Mouse (Mus musculus) embryonic facial prominence, embryonic 11.5 days (tissue): ENCODE results near the gene Ddr1. TPM values are rescaled to one million over a fixed set of nuclear protein-coding genes. Genes with fewer than 3 reads are reported as not detected.
A peak's percentile ranks its signal among the peaks of the same experiment; 100 is the strongest.

Experiments used
- ATAC-seq: fragments of 200-750 bp; cut with Nextera tagmentation; replicated peaks from 2 replicates; pipeline ENCODE4 v1.8.0; 2017; ENCODE audit warnings: low read depth; ENCODE audit not compliant: insufficient number of reproducible peaks, low FRiP score, low TSS enrichment
- DNase-seq: peaks from one replicate; pipeline ENCODE4 v3.0.0-alpha.2; 2015; ENCODE audit warnings: low spot score
- H3K27ac ChIP-seq: fragments of 300-500 bp; sonication (generic); replicated peaks from 2 replicates; pipeline ENCODE4 v1.5.1; 2014; ENCODE audit warnings: mild to moderate bottlenecking, low read depth, low read length, control low read depth
- H3K27me3 ChIP-seq: fragments of 300-500 bp; sonication (generic); 2 replicates; pipeline ENCODE4 v1.6.1; 2014; ENCODE audit warnings: mild to moderate bottlenecking, low read length, moderate library complexity, mixed read lengths; ENCODE audit not compliant: control insufficient read depth, insufficient read depth
- H3K36me3 ChIP-seq: fragments of 300-500 bp; sonication (generic); replicated peaks from 2 replicates; pipeline ENCODE4 v1.6.1; 2014; ENCODE audit warnings: low read depth, mild to moderate bottlenecking, low read length, moderate library complexity, mixed read lengths; ENCODE audit not compliant: control insufficient read depth, insufficient read depth
- H3K4me1 ChIP-seq: fragments of 300-500 bp; sonication (generic); 2 replicates; pipeline ENCODE4 v1.6.1; 2014; ENCODE audit warnings: low read length, mixed read lengths; ENCODE audit not compliant: control insufficient read depth, insufficient read depth
- H3K4me2 ChIP-seq: fragments of 300-500 bp; sonication (generic); 2 replicates; pipeline ENCODE4 v1.6.1; 2014; ENCODE audit warnings: low read depth, mild to moderate bottlenecking, control low read depth, low read length, moderate library complexity
- H3K4me3 ChIP-seq: fragments of 300-500 bp; sonication (generic); 2 replicates; pipeline ENCODE4 v1.5.1; 2014; ENCODE audit warnings: low read depth, low read length, control low read depth
- H3K9ac ChIP-seq: fragments of 300-500 bp; sonication (generic); replicated peaks from 2 replicates; pipeline ENCODE4 v1.6.1; 2014; ENCODE audit warnings: mild to moderate bottlenecking, control low read depth, low read length
- H3K9me3 ChIP-seq: fragments of 300-500 bp; sonication (generic); replicated peaks from 2 replicates; pipeline ENCODE4 v1.6.1; 2016; ENCODE audit warnings: mild to moderate bottlenecking, low read length, inconsistent platforms, mixed read lengths; ENCODE audit not compliant: control insufficient read depth
- WGBS: fragments of 180-500 bp; shearing (Covaris S2); extraction: QIAGEN DNeasy Blood & Tissue Kit; methylation state at CpG from one replicate; pipeline ENCODE4 v1.1.7; 2014; 5-methylcytosine and 5-hydroxymethylcytosine counted together
- polyA plus RNA-seq: library from polyadenylated mRNA; unstranded; fragments of >200 nt; fragmentation: Nextera tagmentation; extraction: Ambion mirVana; gene quantifications from 2 replicates; pipeline ENCODE4 v1.2.1, GENCODE M21; 2014

The Ddr1 gene
- polyA plus RNA-seq, 1 experiment from 2014 or later: 20.4 TPM

GRCm38 (mm10) chr17:35728821-35729220 lies 24.4 kb upstream of the Ddr1 start:
- 77% methylated on average over 4 of the region's 4 CpGs for WGBS
- peaks cover 2% of the 10 kb centered on the region; the same call in 1 of the 2 replicates for H3K27me3 ChIP-seq
- no peak for ATAC-seq
- H3K4me3 ChIP-seq: no peak overlapping the region
- no peak overlapping the region for H3K4me2 ChIP-seq
- no peak overlapping the region for H3K27ac ChIP-seq
- DNase-seq: no peak
- no peaks in the 10 kb centered on the region for H3K36me3 ChIP-seq
- H3K4me1 ChIP-seq: no peaks in the 10 kb centered on the region
- H3K9me3 ChIP-seq: no peaks in the 10 kb centered on the region
- H3K9ac ChIP-seq: no peak overlapping the region

GRCm38 (mm10) chr17:35727471-35728205 lies 23.2 kb upstream of the Ddr1 start:
- H3K36me3 ChIP-seq: no peaks in the 10 kb centered on the region
- H3K4me1 ChIP-seq: no peaks in the 10 kb centered on the region
- H3K9ac ChIP-seq: no peak overlapping the region
- no peak overlapping the region for H3K27ac ChIP-seq
- no peaks in the 10 kb centered on the region for H3K9me3 ChIP-seq
- peaks cover 2% of the 10 kb centered on the region; the same call in 1 of the 2 replicates for H3K27me3 ChIP-seq
- ATAC-seq: no peak
- 32% methylated on average over 10 of the region's 10 CpGs for WGBS
- DNase-seq: no peak
- no peak overlapping the region for H3K4me2 ChIP-seq
- H3K4me3 ChIP-seq: no peak overlapping the region

GRCm38 (mm10) chr17:35727028-35727427 lies 22.6 kb upstream of the Ddr1 start:
- Histone ChIP-seq H3K36me3 (no peaks in the 10 kb centered on the region), H3K4me3 (no peak overlapping the region), H3K4me1 (no peaks in the 10 kb centered on the region), H3K27ac (no peak overlapping the region), H3K4me2 (no peak overlapping the region), H3K9me3 (no peaks in the 10 kb centered on the region), H3K9ac (no peak overlapping the region), H3K27me3 (peaks cover 2% of the 10 kb centered on the region; the same call in 1 of the 2 replicates)
- ATAC-seq (no peak), DNase-seq (no peak)
- WGBS: 50% methylated on average over 7 of the region's 7 CpGs

GRCm38 (mm10) chr17:35725286-35726232 lies 21.1 kb upstream of the Ddr1 start:
- no peak overlapping the region for H3K9ac ChIP-seq
- H3K4me3 ChIP-seq: no peak overlapping the region
- ATAC-seq (peak; percentile 54), DNase-seq (peak; percentile 91)
- H3K27ac ChIP-seq: no peak overlapping the region
- 0 out of 2 replicates have a peak, but pooled peaks cover under 1% of the 10 kb centered on the region for H3K4me1 ChIP-seq
- no peaks in the 10 kb centered on the region for H3K36me3 ChIP-seq
- H3K27me3 ChIP-seq: peaks cover 2% of the 10 kb centered on the region; the same call in 1 of the 2 replicates
- H3K4me2 ChIP-seq: no peak overlapping the region
- WGBS: 35% methylated on average over 21 of the region's 21 CpGs
- H3K9me3 ChIP-seq: no peaks in the 10 kb centered on the region

GRCm38 (mm10) chr17:35721676-35722075 lies 17.3 kb upstream of the Ddr1 start:
- Histone ChIP-seq H3K36me3 (no peaks in the 10 kb centered on the region), H3K27me3 (no peaks in the 10 kb centered on the region; the same call in 1 of the 2 replicates), H3K4me1 (peaks cover 4% of the 10 kb centered on the region; the same call in 1 of the 2 replicates), H3K4me3 (no peak overlapping the region), H3K9ac (no peak overlapping the region), H3K9me3 (no peaks in the 10 kb centered on the region), H3K27ac (no peak overlapping the region), H3K4me2 (no peak overlapping the region)
- WGBS: 56% methylated on average over 8 of the region's 8 CpGs
- DNase-seq (no peak), ATAC-seq (no peak)

GRCm38 (mm10) chr17:35720340-35720727 lies 15.9 kb upstream of the Ddr1 start:
- peaks cover 4% of the 10 kb centered on the region; the same call in 1 of the 2 replicates for H3K4me1 ChIP-seq
- 17% methylated on average over 11 of the region's 11 CpGs for WGBS
- peak overlapping the region; percentile 19; the same call in 1 of the 2 replicates for H3K9ac ChIP-seq
- DNase-seq: no peak
- no peak for ATAC-seq
- H3K27me3 ChIP-seq: no peaks in the 10 kb centered on the region; the same call in 1 of the 2 replicates
- H3K4me2 ChIP-seq: no peak overlapping the region
- H3K4me3 ChIP-seq: no peak overlapping the region
- no peak overlapping the region for H3K27ac ChIP-seq
- no peaks in the 10 kb centered on the region for H3K36me3 ChIP-seq
- H3K9me3 ChIP-seq: no peaks in the 10 kb centered on the region

- peaks cover 4% of the 10 kb centered on the region; the same call in 1 of the 2 replicates for H3K4me1 ChIP-seq
- H3K36me3 ChIP-seq: no peaks in the 10 kb centered on the region
- H3K27ac ChIP-seq: no peak overlapping the region
- no peak for ATAC-seq
- no peak overlapping the region for H3K4me2 ChIP-seq
- no peaks in the 10 kb centered on the region; the same call in 1 of the 2 replicates for H3K27me3 ChIP-seq
- DNase-seq: no peak
- 57% methylated on average over 9 of the region's 9 CpGs for WGBS
- no peak overlapping the region for H3K4me3 ChIP-seq
- no peaks in the 10 kb centered on the region for H3K9me3 ChIP-seq
- H3K9ac ChIP-seq: no peak overlapping the region
Observed at GRCm38 (mm10) chr17:35719616-35720339, 15.4 kb upstream of the Ddr1 start.
